Mouse (Mus musculus) gastrocnemius, adult 2 months (tissue): ENCODE data around the gene Wapl. TPM values are rescaled to one million over a fixed set of nuclear protein-coding genes. Genes with fewer than 3 reads are reported as not detected.

Experiments used
- DNase-seq: peaks from one replicate; pipeline ENCODE4 v3.0.0; 2022
- H3K27ac ChIP-seq: fragments of 200-600 bp; 2 replicates; pipeline ENCODE4 v1.8.1; 2022; ENCODE audit warnings: mild to moderate bottlenecking
- H3K4me3 ChIP-seq: fragments of 200-600 bp; 2 replicates; pipeline ENCODE4 v1.8.1; 2022; ENCODE audit warnings: mild to moderate bottlenecking, moderate library complexity
- CTCF ChIP-seq: fragments of 200-600 bp; IDR thresholded peaks from 2 replicates; pipeline ENCODE4 v1.8.1; 2022; ENCODE audit warnings: antibody characterized with exemption, mild to moderate bottlenecking, moderate library complexity
- intact Hi-C: fragments of 180-260 bp; cut with DNase I; formaldehyde crosslinking; loops from one replicate; pipeline ENCODE4 v1.15.1; 2025
- total RNA-seq, 2 experiments: library from RNA; stranded (reverse); gene quantifications; 2 replicates each; pipeline ENCODE4 v1.2.3; 2021

Gene Wapl
- total RNA-seq, 2 experiments from 2014 or later: 38.8 to 40.0 TPM

DNA sequence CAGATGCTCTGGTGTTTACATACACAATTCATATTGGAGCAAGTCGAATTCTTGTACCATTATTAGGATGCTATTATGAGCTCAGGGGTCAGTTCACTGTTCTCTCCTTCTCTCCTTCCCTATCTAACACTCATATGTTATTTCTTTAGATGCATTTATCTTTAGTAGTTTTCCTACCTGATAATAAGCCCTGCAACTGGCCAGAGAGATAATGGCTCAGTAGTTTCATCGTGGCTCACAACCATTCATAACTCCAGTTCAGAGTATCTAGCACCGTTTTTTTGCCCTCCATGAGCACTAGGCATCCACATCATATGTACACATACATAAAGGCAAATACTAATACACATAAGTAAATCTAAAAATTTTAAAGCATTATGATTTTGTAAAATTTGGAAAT, 44.4 kb downstream of the Wapl start:
- Histone ChIP-seq H3K4me3 (no peak overlapping the region), H3K27ac (no peak overlapping the region)
- TF ChIP-seq CTCF: no peak
- DNase-seq: no peak
- intact Hi-C loops: no loop called here

DNA sequence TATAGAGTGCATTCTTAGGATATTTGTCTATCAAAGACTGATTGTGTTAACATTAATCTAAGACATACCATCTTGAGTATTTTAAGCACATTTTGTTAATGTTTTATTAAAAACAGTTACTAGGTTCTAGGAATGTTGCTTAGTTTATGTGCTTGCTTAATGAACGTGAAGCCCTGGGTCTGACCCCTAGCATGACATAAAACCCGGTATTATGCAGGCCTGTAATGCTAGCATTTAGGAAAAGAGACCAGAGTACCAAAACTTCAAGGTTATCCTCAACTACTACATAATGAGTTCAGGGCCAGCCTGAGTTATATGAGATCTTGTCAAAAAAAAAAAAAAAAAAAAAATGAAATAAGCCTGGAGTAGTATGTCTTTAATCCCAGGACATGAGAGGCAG, 54.0 kb downstream of the Wapl start:
- H3K4me3 ChIP-seq: no peak overlapping the region
- intact Hi-C loops: no loop called here
- DNase-seq: no peak
- no peak for TF ChIP-seq CTCF
- no peak overlapping the region for H3K27ac ChIP-seq

DNA sequence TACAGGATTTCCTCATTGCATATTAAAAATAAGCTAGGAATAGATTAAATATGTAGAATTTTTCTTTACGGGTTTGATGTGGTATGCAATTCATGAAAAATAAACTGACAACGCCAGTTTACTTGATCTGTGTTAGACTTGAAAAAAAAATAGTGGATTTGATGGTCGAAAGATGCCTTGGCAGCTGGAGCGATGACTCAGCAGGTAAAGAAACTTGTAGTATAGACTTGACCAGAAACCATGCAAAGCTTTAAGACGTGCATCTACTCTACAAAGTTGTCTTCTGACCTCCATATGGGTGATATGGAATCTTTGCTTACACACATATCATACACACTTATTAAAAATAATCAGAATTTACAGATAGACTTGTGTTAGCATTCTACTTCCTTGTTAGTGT, 61.7 kb downstream of the Wapl start:
- Histone ChIP-seq H3K27ac (no peak overlapping the region), H3K4me3 (no peak overlapping the region)
- no peak for TF ChIP-seq CTCF
- DNase-seq: no peak
- intact Hi-C loops: no loop called here

DNA sequence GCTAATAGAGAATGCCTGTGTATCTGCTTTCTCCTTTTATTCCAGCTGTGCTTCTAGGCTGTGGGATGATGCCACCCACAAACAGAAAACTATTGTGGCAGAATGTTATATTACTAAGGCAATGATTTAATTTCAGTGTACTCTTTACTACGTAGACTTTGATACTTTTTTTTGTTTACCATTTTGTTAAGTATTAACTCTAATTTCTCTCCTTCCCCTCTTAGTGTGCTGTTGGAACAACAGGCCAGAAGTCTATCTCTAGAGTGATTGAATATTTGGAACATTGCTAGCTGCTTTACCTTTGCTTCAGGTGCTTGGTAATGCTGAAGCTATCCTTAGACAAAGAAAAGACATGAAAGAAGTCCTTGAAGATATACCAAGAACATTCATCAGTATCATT, 71.7 kb downstream of the Wapl start:
- Histone ChIP-seq H3K4me3 (no peak overlapping the region), H3K27ac (no peak overlapping the region)
- intact Hi-C loops: no loop called here
- TF ChIP-seq CTCF: no peak
- no peak for DNase-seq

DNA sequence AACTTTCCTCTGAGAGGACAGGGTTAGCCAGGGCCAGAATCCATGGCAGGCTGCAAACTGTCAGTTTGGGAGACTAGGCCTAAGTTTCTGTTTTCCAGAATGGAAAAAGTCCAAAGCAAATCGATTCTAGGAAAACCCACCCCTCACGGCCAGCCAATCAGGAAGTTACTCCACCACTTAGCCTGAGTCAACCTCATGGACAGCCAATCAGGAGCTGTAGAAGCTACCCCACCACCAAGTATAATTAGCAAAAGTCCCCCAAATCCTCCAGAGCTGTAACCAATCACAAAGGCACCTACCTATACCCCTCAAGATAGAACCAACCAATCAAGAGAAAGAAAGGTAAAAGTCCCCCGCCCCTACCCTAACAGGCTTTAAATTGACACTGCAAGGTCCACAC, 82.0 kb downstream of the Wapl start:
- no peak overlapping the region for H3K27ac ChIP-seq
- H3K4me3 ChIP-seq: no peak overlapping the region
- DNase-seq: no peak
- TF ChIP-seq CTCF: no peak
- intact Hi-C loops: no loop called here

DNA sequence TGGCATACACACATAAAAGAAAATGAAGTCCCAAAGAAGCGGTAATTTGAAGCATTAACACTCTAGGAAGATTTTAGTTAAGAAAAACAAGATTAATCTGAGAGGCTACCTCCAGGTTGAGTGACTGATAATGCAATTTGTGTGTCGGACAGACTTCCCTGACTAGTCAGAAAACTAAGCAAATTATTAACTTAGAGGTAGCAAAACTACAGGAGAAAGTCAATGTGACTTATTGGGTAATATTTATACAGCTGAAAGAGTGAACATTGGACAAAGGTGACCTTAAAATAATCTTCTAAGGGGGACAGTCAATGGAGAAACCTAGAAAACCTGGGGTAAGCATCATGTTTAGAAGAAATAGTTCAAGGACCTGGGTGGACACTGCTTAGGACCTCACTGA, 86.2 kb downstream of the Wapl start:
- no peak for TF ChIP-seq CTCF
- no peak for DNase-seq
- Histone ChIP-seq H3K27ac (no peak overlapping the region), H3K4me3 (no peak overlapping the region)
- intact Hi-C loops: no loop called here

DNA sequence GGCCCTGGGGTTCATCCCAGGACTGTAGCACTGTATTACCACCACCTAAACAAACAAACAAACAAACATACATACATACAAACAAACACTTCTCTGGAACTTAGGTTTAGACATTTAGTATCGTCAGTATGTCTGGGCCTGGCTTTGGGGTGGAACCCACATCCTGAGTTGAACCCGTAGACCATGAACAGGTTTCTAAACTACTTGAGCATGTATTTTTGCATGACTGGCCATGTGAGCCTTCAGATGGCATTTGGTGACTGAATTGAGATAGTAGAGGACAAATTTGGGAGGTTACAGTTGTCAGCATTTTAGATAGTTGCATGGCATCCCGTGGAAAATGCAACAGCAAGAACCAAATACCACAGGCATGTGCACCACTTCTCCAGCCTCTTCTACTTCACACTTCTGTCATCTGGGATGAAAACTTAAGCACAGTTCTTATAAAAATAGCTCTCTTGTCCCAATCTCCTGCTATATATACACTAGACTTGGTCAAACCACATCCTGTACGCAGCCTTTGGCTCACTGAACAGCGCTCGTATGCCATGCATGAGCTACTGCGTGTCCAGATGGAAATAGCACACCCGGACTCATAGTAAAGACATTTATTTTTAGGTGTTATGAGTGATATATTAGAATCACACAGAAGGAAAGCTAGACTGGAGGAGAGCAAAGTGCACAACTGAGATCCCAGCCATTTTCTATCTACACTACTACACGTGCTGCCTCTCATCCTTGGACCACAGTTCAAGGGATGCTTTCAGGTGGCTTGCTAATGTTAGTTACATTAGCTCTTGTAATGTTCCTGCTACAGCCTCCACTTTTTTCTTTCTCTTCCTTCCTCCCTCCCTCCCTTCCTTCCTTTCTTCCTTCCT, 87.6 kb downstream of the Wapl start:
- peak overlapping the region; percentile 35; the same call in 1 of the 2 replicates for H3K27ac ChIP-seq
- H3K4me3 ChIP-seq: no peak overlapping the region
- DNase-seq: peak; percentile 49
- intact Hi-C loops: no loop called here
- no peak for TF ChIP-seq CTCF

DNA sequence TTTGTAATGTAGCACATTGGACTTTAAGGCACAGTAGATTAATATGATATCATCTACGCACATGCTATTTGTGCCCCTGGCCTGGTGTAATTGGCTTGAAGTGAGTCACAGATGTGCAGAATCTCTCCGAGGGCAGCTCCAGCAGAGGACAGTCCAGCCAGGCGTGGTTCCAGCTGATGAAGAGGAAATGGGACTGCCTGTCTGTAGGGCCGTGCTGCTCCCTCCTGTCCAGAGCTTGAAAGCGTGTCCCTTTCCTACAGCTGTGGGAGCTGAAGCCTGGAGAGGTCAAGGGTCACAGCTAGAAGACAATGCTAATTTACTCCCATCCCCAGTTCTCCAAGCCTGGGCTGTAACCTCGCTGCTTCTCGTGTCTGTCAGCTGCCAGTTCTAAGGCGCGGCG, 89.0 kb downstream of the Wapl start:
- Histone ChIP-seq H3K27ac (no peak overlapping the region), H3K4me3 (no peak overlapping the region)
- DNase-seq: peak; percentile 52
- TF ChIP-seq CTCF: no peak
- intact Hi-C loops: no loop called here

DNA sequence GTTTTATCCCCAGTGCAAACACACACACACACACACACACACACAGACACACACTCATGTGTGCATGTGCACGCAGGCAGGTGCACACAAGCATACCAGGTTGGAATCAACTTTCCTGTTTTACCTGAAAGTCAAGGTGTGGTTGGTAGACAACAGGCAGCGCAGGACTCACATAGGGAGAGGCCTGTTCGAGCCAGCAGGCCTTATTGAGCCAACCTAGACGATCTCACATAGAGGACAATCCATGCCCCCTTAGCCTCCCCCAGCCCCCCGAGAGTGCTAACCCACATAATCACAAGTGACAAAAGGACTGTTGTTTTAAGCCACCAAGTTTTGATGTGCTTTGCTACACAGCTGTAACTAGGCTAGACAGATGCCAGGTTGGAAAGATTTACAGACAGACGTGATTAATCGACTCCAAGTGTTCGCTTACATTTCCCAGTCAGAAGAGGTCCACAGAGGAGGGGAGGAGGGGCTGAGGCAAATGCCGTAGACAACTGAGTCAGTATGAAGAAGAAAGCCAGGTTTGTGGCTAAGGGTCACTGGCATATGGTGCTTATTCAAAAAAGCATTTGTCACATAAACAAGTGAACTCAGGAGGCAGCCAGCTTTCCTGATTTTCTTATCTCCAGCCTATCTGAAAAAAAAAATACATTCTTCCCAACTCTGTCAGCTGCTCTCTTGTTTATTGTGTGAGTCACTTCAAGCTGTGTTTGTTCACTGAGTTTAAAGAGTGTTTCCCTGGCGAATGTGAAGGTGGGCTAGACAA, 90.2 kb downstream of the Wapl start:
- H3K27ac ChIP-seq: no peak overlapping the region
- TF ChIP-seq CTCF: no peak
- DNase-seq: no peak
- intact Hi-C loops: no loop called here
- no peak overlapping the region for H3K4me3 ChIP-seq

DNA sequence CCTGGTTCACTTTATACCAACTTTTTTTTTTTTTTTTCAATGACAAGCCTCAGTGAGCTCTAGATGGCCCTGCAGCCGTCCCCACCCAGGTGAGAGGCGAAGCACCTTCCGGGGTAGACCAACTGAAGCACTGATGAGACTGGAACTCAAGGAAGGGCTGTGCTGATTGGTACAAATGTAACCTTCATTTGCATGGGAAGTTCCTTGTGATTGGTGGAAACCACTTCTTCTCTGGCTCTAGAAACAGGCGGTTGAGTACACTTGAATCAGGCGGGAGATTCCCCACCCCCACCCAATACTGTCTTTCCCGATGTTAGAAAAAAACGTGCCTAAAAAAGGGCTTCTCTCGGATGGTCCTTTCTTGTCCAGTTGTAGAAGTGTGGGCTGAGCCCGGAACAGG, 91.2 kb downstream of the Wapl start:
- no peak for DNase-seq

DNA sequence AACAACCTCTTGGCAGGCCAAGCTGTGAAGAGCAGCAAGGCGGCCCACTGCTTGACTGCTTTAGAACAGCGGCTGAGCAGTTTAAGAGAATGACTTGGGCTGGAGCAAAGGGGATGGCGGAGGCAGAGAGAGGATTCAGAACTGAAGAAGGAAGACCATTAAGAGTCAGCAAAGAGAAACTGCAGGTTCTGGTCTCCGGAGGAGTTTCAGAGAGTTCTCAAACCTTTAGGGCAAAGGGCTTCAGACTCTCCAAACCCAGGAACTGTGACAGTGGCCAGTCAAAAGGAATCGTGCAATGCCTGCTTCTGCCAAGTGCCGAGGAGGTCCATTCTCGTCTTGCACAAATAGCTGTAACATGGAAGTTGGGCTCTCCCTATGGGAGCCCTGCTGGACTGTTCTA, 91.7 kb downstream of the Wapl start:
- no peak overlapping the region for H3K27ac ChIP-seq
- intact Hi-C loops: no loop called here
- H3K4me3 ChIP-seq: no peak overlapping the region
- TF ChIP-seq CTCF: no peak
- no peak for DNase-seq

More for the DNA sequence above, 91.2 kb downstream of the Wapl start:
- intact Hi-C loops: no loop called here
- TF ChIP-seq CTCF: no peak
- H3K27ac ChIP-seq: no peak overlapping the region
- H3K4me3 ChIP-seq: no peak overlapping the region

DNA sequence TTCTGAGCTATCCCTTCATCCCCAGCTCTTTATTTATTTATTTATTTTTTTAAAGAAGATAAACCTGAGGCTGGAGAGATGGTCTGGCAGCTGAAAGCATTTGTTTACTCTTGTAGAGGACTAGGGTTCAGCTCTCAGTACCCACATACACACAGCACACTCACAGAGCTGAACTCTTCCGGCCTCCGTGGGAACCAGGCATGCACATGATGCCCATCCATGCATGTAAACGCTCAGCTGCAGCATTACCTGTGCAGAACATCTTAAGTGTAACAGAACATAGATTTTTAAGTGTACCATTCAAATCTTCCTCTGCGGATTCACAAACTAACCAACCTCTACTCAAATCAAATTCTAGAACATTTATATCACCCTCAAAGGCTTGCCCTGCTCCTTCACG, 92.5 kb downstream of the Wapl start:
- intact Hi-C loops: no loop called here
- no peak for DNase-seq
- Histone ChIP-seq H3K27ac (no peak overlapping the region), H3K4me3 (no peak overlapping the region)
- no peak for TF ChIP-seq CTCF

DNA sequence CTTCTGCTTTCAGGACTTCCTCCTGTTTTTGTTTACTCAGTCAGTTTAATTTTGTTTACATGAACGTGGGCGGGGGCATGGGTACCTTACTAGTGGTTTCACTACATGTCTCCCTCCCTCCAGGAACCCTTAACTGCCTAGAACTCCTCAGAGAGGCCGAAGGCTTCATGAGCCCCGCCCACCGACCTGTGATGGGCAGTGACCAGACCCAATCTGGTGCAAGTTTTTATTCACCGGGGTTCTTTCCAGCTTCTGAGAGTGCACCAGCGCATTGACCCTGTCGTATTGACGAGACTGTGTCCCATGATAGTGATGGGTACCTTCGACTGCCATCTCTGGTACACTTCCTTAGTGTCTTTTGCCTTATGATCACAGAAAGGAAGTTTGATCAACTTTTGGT, 94.6 kb downstream of the Wapl start:
- Histone ChIP-seq H3K27ac (no peak overlapping the region), H3K4me3 (peak overlapping the region; percentile 67)
- DNase-seq: peak; percentile 81
- intact Hi-C loops: loop anchor here (2.0 kb wide), 1 partner anchor 152 kb away; no protein-coding TSS in a partner anchor
- no peak for TF ChIP-seq CTCF
